Comparison of ENCODE assay signal across 8 mouse cellular contexts in the genomic region with DNA sequence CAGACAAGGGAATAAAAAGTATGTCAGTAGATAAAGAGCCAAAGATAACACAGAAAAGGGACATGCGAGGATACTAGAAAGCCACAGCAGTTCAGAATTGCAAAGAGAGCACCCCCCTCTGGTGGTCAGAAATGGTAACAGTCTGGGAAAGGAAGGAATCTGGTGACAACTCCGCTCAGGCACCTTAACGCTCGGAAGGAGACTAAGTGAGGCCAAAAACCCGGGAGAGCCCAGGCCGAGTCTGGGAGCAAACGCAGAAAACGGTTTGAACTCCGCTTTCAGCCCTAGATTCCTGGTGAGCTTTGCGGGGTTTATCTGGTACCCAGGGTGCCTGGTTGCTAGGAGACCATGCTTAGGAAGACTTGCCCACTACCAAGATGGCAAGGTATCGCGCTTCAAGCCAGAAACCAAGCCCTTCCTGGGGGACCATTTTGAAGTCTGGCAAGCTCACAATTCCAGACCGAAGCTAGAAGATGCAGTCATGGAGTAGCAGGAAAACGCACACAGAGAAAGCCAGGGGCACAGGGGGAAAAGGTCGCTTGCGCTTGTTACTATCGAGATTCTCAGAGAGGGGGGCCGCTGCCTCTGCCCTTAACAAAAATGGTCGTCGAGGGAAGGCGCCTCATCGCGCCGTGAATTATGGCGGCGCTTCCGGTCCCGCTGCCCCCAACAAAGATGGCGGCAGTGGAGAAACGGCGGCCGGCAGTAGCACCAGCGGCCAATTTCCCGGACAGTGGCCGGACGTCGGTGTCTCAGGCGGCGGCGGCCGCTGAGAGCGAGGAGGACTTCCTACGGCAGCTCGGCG. TPM values are rescaled to one million over a fixed set of nuclear protein-coding genes. Genes with fewer than 3 reads are reported as not detected.
DNase-seq lines count a peak whose midpoint lies in the region; ATAC-seq lines count a peak whose summit lies in the region.

A gene (plus strand): TSS at position 599 of the 805 bp plus-strand sequence.

- no peaks in the 10 kb centered on the region for H3K27me3 ChIP-seq in hindbrain, embryonic 13.5 days

- H3K27ac ChIP-seq in hindbrain, embryonic 13.5 days: peak within 1 kb of the TSS; percentile 98

- H3K4me2 ChIP-seq in hindbrain, embryonic 13.5 days: peak within 1 kb of the TSS; percentile 97

- H3K4me3 ChIP-seq in hindbrain, embryonic 13.5 days: peak within 1 kb of the TSS; percentile 88

- peak within 1 kb of the TSS; percentile 94 for H3K9ac ChIP-seq in hindbrain, embryonic 13.5 days

- peak; percentile 94 for DNase-seq in NIH3T3 (ENCODE audit: low read depth)
- peak; percentile 95 to 98 for DNase-seq in cerebellum, postnatal 10 days
- peak; percentile 89 to 92 for DNase-seq in frontal cortex, postnatal 14 days (ENCODE audit: low spot score in 2 of 2)
- peak; percentile 82 to 95 for DNase-seq in layer of hippocampus, postnatal 25 days (ENCODE audit: extremely low spot score in 1 of 2, low spot score in 1 of 2)
- peak; percentile 91 for DNase-seq in lung, postnatal 25 days (ENCODE audit: low spot score)
- DNase-seq in retina, embryonic 14.5 days (ENCODE audit: low spot score): peak; percentile 93
- DNase-seq in thymus, postnatal 4 days: peak; percentile 89

- H3K9me3 ChIP-seq in hindbrain, embryonic 13.5 days: no peaks in the 10 kb centered on the region

- H3K36me3 ChIP-seq in hindbrain, embryonic 13.5 days: peaks cover 18% of the 10 kb centered on the region

- peaks cover 35% of the 10 kb centered on the region for H3K4me1 ChIP-seq in hindbrain, embryonic 13.5 days (replicated peaks)

- under 1% methylated on average over 45 of the region's 45 CpGs for WGBS in hindbrain, embryonic 13.5 days

- peak; percentile 83 for ATAC-seq in hindbrain, embryonic 13.5 days (ENCODE audit: low FRiP score)

RNA-seq across cellular contexts. Expression of the gene that starts here (rescaled TPM):
- 86.5 and 93.4 TPM in 2 replicates for polyA plus RNA-seq in hindbrain, embryonic 13.5 days (2015; fragmentation: Nextera tagmentation; extraction: Ambion mirVana)
- total RNA-seq in layer of hippocampus, postnatal 25 days (2021): 10 to 100 TPM; 74.9 to 79.7 TPM

Comparison
In these comparisons a context has a peak if more than half of its experiments do, and no peak if none do; other contexts are left out.
1. Peak in every context shown above with its lines: DNase-seq, ATAC-seq, H3K4me3 ChIP-seq and H3K27ac ChIP-seq.